Mouse (Mus musculus) liver, embryonic 11.5 days (tissue): ENCODE data around the gene Zfp821. TPM values are rescaled to one million over a fixed set of nuclear protein-coding genes. Genes with fewer than 3 reads are reported as not detected.

ENCODE experiments used
- ATAC-seq: fragments of 200-750 bp; cut with Nextera tagmentation; replicated peaks from 2 replicates; pipeline ENCODE4 v1.8.0; 2017; ENCODE audit warnings: moderate number of reproducible peaks, mild to moderate bottlenecking, moderate TSS enrichment, moderate library complexity; ENCODE audit not compliant: low FRiP score
- DNase-seq: peaks from one replicate; pipeline ENCODE4 v3.0.0-alpha.2; 2017; ENCODE audit warnings: low spot score
- H3K27ac ChIP-seq: fragments of 300-500 bp; sonication (generic); 2 replicates; pipeline ENCODE4 v1.5.1; 2014; ENCODE audit warnings: mild to moderate bottlenecking, low read depth, low read length, control low read depth
- H3K27me3 ChIP-seq: fragments of 300-500 bp; sonication (generic); replicated peaks from 2 replicates; pipeline ENCODE4 v1.6.1; 2014; ENCODE audit warnings: low read length, mixed read lengths; ENCODE audit not compliant: control insufficient read depth, insufficient read depth
- H3K36me3 ChIP-seq: fragments of 300-500 bp; sonication (generic); 2 replicates; pipeline ENCODE4 v1.6.1; 2014; ENCODE audit warnings: mild to moderate bottlenecking, low read length, moderate library complexity, mixed read lengths; ENCODE audit not compliant: control insufficient read depth, insufficient read depth
- H3K4me1 ChIP-seq: fragments of 300-500 bp; sonication (generic); replicated peaks from 2 replicates; pipeline ENCODE4 v1.6.1; 2014; ENCODE audit warnings: low read length, mixed read lengths; ENCODE audit not compliant: control insufficient read depth, insufficient read depth
- H3K4me2 ChIP-seq: fragments of 300-500 bp; sonication (generic); 2 replicates; pipeline ENCODE4 v1.6.1; 2014; ENCODE audit warnings: mild to moderate bottlenecking, control low read depth, moderate library complexity
- H3K4me3 ChIP-seq: fragments of 300-500 bp; sonication (generic); 2 replicates; pipeline ENCODE4 v1.5.1; 2014; ENCODE audit warnings: low read depth, low read length, control low read depth
- H3K9ac ChIP-seq: fragments of 300-500 bp; sonication (generic); 2 replicates; pipeline ENCODE4 v1.6.1; 2014; ENCODE audit warnings: low read depth, low read length, control low read depth
- H3K9me3 ChIP-seq: fragments of 300-500 bp; sonication (generic); 2 replicates; pipeline ENCODE4 v1.6.1; 2016; ENCODE audit warnings: low read length, inconsistent platforms, mixed read lengths; ENCODE audit not compliant: control insufficient read depth
- WGBS: fragments of 180-500 bp; shearing (Covaris S2); extraction: QIAGEN DNeasy Blood & Tissue Kit; methylation state at CpG from one replicate; pipeline ENCODE4 v1.1.7; 2014; 5-methylcytosine and 5-hydroxymethylcytosine counted together
- polyA plus RNA-seq: library from polyadenylated mRNA; unstranded; fragments of >200 nt; fragmentation: Nextera tagmentation; extraction: Ambion mirVana; gene quantifications from 2 replicates; pipeline ENCODE4 v1.2.1, GENCODE M21; 2014

Gene Zfp821
- polyA plus RNA-seq, 1 experiment from 2014 or later = 11.7 TPM

DNA sequence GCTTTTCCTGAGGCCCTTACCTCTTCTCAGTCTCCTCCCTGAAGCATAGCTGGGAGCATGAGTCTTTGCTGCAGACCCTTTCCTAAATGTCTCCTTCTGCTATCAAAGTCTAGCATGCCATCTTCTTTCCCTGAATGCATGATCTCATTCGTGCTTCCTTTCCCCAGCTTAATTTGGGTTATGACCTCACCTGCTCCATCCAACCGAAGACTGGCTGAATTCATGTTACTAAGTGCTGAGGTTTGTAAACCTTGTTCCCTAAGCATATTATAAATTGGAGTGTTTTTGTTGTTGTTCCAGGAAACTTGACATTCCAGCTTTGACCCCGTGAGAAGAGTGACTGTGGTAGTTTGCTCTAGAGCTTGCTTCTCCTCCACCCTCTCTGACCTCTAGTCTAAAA is 28.7 kb downstream of the Zfp821 start:
- DNase-seq (no peak), ATAC-seq (no peak)
- WGBS = 88% methylated on average over 3 of the region's 3 CpGs
- Histone ChIP-seq H3K9me3 (no peaks in the 10 kb centered on the region), H3K9ac (no peak overlapping the region), H3K4me3 (no peak overlapping the region), H3K4me2 (no peak overlapping the region), H3K4me1 (peaks cover 10% of the 10 kb centered on the region), H3K27ac (no peak overlapping the region), H3K27me3 (no peaks in the 10 kb centered on the region), H3K36me3 (peaks cover 19% of the 10 kb centered on the region)

DNA sequence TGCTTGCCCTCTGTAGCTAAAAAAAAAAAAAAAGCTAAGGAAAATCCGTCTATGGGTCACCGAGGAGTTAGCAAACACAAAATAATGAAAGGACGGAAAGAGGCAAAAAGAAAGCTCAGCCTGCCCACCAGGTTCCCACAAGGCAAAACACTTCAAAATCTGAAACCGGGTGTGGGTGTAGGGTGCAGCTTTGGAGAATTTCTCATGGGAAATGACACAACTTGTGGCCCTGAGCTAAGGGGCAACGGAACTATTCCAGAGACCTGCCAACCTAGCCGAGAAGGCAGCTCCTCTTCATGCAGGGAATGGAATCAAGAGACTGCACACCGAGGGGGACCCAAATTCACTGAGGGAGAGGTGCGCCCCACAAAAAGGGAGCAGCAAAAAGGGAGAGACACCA is 31.5 kb downstream of the Zfp821 start:
- peak overlapping the region; percentile 97 for H3K4me2 ChIP-seq
- WGBS = 10% methylated on average over 8 of the region's 8 CpGs
- no peaks in the 10 kb centered on the region for H3K9me3 ChIP-seq
- DNase-seq (no peak), ATAC-seq (peak; percentile 25)
- H3K4me1 ChIP-seq = peaks cover 10% of the 10 kb centered on the region
- peak overlapping the region; percentile 97 for H3K9ac ChIP-seq
- H3K27me3 ChIP-seq = no peaks in the 10 kb centered on the region
- H3K36me3 ChIP-seq = peaks cover 12% of the 10 kb centered on the region
- H3K4me3 ChIP-seq = peak overlapping the region; percentile 99
- H3K27ac ChIP-seq = peak overlapping the region; percentile 73; the same call in 1 of the 2 replicates

DNA sequence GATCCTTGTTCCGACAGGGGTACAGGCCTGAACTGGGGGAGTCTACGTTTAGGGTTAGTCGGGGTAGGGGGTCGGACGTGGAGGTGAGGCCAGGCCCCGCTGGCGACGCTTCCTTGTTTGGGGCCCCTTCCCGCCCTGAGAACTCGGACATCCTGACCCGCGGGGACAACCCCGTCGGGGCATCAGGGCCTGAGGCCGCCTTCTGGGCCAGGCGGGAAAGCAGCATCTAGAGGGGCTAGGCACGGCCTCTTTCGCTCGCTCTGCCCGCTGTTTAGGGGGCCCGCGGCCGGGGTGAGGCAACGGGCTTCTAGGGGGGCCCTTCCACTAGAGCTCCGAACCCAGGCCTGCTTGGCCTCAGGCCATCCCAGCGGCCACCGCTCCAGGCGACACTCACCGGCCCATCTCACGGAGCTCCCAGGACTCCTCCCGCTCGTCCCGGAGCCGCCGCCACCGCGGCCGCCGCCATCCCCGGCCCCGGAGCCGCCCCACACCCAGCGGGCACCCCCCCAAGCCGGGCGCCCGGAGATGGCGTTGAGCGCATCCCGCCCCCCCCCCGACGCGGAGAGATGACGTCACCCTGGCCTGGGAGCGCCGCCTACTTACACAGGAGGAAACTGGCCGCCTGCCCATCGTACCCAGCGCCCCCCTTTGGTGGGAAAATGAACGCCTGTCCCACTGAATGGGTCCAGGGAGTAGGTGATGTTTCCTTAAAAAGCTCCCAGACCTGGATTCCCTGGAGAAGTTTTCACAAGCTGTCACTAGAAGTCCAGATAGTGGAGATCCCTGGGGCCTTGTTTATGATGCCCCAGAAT is 32.1 kb downstream of the Zfp821 start, which contains the start of gene Atxn1l:
Gene Atxn1l (minus strand): TSS at position 503 of the 812 bp plus-strand sequence.
- H3K4me3 ChIP-seq = peak within 1 kb of the TSS; percentile 99
- under 1% methylated on average over 58 of the region's 59 CpGs for WGBS
- no peaks in the 10 kb centered on the region for H3K9me3 ChIP-seq
- H3K27ac ChIP-seq = peak within 1 kb of the TSS; percentile 73; the same call in 1 of the 2 replicates
- ATAC-seq (peak; percentile 87), DNase-seq (peak; percentile 92)
- no peaks in the 10 kb centered on the region for H3K27me3 ChIP-seq
- H3K36me3 ChIP-seq = peaks cover 11% of the 10 kb centered on the region
- H3K4me2 ChIP-seq = peak within 1 kb of the TSS; percentile 97
- peak within 1 kb of the TSS; percentile 97 for H3K9ac ChIP-seq
- H3K4me1 ChIP-seq = peaks cover 10% of the 10 kb centered on the region

DNA sequence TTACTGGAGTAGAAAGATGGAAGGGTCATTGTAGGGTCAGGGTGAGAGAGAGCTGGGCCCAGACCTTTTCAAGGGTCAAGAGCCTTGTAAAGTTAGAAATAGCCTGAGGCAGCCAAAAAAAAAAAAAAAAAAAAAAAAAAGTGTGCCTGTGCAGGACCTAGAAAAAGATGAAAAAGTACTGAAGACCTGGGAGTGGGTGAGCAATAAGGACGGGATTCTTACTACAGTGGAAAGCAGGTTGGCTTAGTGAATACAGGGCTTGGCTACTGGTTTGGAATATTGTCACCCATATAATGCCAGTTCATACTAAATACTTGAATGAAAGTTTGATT is 32.7 kb downstream of the Zfp821 start:
- Histone ChIP-seq H3K9ac (peak overlapping the region; percentile 97), H3K36me3 (peaks cover 7% of the 10 kb centered on the region), H3K27ac (0 out of 2 replicates have a peak overlapping the region, but pooled peaks have one; percentile 73), H3K4me2 (peak overlapping the region; percentile 97), H3K27me3 (no peaks in the 10 kb centered on the region), H3K4me3 (peak overlapping the region; percentile 99), H3K4me1 (peaks cover 10% of the 10 kb centered on the region), H3K9me3 (no peaks in the 10 kb centered on the region)
- 0 out of 2 replicates have a peak, but pooled peaks have one; percentile 6 for ATAC-seq
- 91% methylated on average over 1 of the region's 1 CpGs for WGBS
- no peak for DNase-seq

DNA sequence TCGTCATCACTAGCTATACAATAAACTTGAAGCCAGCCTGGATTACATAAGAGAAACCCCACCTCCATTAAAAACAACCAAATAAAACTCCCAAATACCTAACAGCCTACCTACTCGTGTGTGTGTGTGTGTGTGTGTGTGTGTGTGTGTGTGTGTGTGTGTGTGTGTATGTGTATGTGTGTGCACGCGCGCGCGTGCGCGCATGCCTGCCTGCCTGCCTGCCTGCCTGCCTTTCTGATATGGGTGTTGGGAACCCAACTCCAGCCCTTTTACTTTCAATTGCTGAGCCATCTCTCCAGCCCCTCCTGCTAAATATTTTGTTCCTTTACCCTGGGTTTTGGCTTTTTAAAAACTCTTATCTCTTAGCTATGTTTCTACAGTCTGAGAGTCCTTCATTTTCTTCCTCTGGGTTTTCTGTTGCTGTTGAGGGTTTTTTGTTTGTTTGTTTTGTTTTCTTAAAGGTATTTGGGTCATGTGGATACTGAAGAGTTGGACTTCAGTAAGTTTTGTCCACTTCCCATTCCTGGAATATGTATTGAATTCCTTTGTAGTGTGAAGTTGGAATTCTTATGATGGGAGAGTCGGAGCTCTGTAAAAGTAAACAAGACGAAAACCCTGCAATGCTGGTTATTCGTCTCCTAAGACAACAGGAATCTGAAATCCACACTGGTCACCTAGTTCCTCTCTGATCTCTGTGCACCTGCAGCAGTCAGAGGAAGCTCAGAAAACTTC is 42.3 kb downstream of the Zfp821 start:
- Histone ChIP-seq H3K4me2 (no peak overlapping the region), H3K9me3 (no peaks in the 10 kb centered on the region), H3K4me3 (no peak overlapping the region), H3K9ac (no peak overlapping the region), H3K36me3 (no peaks in the 10 kb centered on the region), H3K27me3 (no peaks in the 10 kb centered on the region), H3K27ac (no peak overlapping the region), H3K4me1 (no peaks in the 10 kb centered on the region)
- ATAC-seq (no peak), DNase-seq (no peak)
- WGBS = 82% methylated on average over 12 of the region's 12 CpGs

DNA sequence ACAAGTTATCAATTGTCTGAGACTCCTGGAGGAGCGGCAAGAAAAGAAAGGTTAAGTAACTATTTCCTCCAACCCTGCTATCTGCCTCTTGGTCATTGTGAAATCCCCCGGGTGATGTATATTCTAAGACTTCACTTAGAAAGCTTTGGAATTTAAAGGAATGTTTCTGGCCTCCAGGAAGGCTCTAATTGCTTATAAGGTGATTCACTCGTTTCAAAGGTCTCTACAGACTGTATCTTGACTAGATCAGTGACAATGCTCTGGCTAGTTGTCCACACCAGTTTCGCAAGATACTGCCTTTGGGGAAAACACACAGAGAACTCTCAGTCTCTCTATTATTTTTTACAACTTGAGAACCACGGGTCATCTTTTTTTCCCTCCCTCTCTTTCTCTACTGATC is 44.9 kb downstream of the Zfp821 start:
- 45% methylated on average over 5 of the region's 5 CpGs for whole genome bisulfite sequencing
- H3K27ac ChIP-seq = no peak overlapping the region
- H3K9ac ChIP-seq = no peak overlapping the region
- no peaks in the 10 kb centered on the region for H3K27me3 ChIP-seq
- no peak for DNase-seq
- H3K9me3 ChIP-seq = no peaks in the 10 kb centered on the region
- no peak overlapping the region for H3K4me2 ChIP-seq
- H3K4me1 ChIP-seq = no peaks in the 10 kb centered on the region
- H3K36me3 ChIP-seq = no peaks in the 10 kb centered on the region
- no peak for ATAC-seq
- H3K4me3 ChIP-seq = no peak overlapping the region

DNA sequence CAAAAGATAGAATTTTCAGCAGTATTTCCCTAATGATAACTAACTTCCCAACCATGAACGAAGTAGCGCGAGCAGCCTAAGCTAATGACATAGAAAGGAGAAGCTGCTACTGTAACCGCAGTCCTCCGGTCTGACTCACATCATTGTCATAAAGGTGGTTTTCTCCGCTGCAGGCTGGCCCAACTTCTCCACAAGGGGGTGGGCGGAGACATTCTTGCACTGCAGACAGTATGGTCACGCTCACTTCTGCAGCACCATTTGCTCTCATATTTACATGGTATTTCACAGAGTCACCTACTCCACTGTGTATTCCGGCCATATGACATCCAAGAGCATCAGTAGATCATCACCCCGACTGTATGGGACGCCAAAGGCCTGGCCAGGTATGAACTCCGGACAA is 45.4 kb downstream of the Zfp821 start:
- ATAC-seq = no peak
- no peaks in the 10 kb centered on the region for H3K9me3 ChIP-seq
- H3K4me1 ChIP-seq = no peaks in the 10 kb centered on the region
- no peaks in the 10 kb centered on the region for H3K36me3 ChIP-seq
- no peak overlapping the region for H3K9ac ChIP-seq
- 56% methylated on average over 12 of the region's 12 CpGs for WGBS
- no peak overlapping the region for H3K4me2 ChIP-seq
- DNase-seq = no peak
- no peak overlapping the region for H3K27ac ChIP-seq
- no peaks in the 10 kb centered on the region for H3K27me3 ChIP-seq
- no peak overlapping the region for H3K4me3 ChIP-seq

DNA sequence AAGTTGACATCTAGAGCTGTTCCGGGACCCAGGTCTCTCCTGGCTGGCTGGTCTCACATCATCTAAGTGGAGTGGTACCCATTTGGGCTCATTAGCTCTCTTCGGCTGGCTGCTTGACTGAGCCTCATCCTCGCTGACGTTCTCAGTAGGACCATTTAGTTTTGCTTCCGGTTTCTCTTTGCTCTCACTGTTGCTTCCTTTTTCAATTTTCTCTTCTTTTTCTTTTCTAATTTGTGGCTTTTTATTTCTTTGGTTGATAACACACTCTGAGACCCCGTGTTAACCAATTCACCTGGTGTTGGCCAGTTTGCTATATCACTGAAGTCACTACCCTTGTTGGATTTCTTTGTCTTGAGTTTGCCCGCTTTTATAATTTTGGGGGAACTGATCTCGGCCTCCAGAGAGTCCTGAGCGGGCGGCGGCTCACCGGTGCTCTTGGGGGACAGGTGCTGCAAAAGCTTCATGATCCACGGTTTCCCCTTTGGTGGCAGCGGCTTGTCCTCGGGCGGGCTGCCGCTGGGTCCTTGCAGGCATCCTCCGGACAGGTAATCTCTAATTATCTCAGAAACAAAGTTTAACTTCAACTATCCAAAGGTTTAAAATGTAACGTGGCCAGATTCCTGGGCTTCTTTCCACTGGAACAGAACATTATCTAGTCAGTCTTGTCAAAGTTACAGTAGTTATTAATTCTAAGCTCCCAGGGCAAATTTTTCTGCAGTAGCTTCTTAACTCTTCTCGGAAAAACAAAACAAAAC is 46.6 kb downstream of the Zfp821 start:
- ATAC-seq = no peak
- no peak for DNase-seq
- H3K36me3 ChIP-seq = no peaks in the 10 kb centered on the region
- H3K27me3 ChIP-seq = no peaks in the 10 kb centered on the region
- 81% methylated on average over 20 of the region's 20 CpGs for WGBS
- no peaks in the 10 kb centered on the region for H3K4me1 ChIP-seq
- H3K9me3 ChIP-seq = no peaks in the 10 kb centered on the region
- no peak overlapping the region for H3K27ac ChIP-seq
- H3K9ac ChIP-seq = no peak overlapping the region
- no peak overlapping the region for H3K4me2 ChIP-seq
- no peak overlapping the region for H3K4me3 ChIP-seq
